Mouse (Mus musculus) liver, postnatal 0 days (tissue): ENCODE measurements around the gene B630019K06Rik.

ENCODE experiments used
- CTCF ChIP-seq: sonication (generic); IDR thresholded peaks from 2 replicates; pipeline ENCODE4 v1.5.1; 2016; ENCODE audit warnings: antibody characterized with exemption, low read depth
- EP300 ChIP-seq: IDR thresholded peaks from 2 replicates; pipeline ENCODE4 v1.6.1; 2016; ENCODE audit warnings: antibody characterized with exemption, low read depth, mild to moderate bottlenecking

- TF ChIP-seq EP300 = no peak
- no peak for TF ChIP-seq CTCF
These were observed 1.0 kb downstream of the B630019K06Rik start for GRCm38 (mm10) chrX:8893182-8893651.
